Mouse (Mus musculus): ENCODE data around the gene Meis1. TPM values are rescaled to one million over a fixed set of nuclear protein-coding genes. Genes with fewer than 3 reads are reported as not detected.

The Meis1 gene
- polyA plus RNA-seq, 1 experiment from 2014 or later: 46.3 TPM

DNA sequence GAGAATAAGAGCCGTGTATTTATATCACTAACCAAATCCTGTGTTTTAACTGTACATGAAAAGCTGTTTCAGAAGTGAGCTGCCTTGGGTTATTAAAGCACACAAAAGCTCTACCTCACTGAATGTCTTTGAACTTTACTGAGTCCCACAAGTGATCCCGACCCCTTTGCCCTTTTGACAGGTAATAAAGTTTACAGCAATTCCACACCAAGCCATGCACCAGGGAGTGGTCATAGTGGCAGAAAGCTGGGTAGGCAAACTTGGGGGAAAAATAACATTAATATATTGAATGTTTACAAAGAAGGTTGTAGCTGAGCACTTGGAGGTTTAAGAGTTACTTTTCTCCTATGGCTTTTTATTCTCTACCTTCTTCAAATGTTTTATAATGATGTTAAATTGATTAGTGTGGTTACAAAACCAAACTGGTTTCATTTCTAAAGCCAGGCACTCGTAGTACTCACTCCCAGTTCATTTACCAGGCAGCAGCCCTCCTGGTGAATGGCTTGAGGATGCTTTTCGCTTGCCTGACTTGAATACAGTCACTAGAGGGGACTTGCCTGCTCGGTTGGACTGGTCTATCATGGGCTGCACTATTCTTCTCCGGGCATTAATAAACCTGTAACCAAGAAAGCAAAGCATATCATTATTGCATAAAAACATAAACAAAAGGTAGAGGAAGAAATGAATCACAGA is 133.6 kb downstream of the Meis1 start:
- Histone ChIP-seq H3K36me3 (ENCODE audit: control insufficient read depth, insufficient read depth, low read length) (no peaks in the 10 kb centered on the region; the same call in 1 of the 2 replicates), H3K9me3 (ENCODE audit: control insufficient read depth, low read length) (no peaks in the 10 kb centered on the region), H3K4me3 (ENCODE audit: low read depth, low read length) (no peak overlapping the region), H3K4me1 (ENCODE audit: control insufficient read depth, insufficient read depth, low read length) (peaks cover 8% of the 10 kb centered on the region; the same call in 1 of the 2 replicates), H3K27ac (replicated peaks; ENCODE audit: low read depth, low read length) (no peak overlapping the region; the same call in 1 of the 2 replicates), H3K4me2 (ENCODE audit: low read depth, low read length) (no peak overlapping the region), H3K27me3 (replicated peaks; ENCODE audit: control insufficient read depth, insufficient read depth, low read length) (no peaks in the 10 kb centered on the region), H3K9ac (ENCODE audit: low read depth, low read length) (no peak overlapping the region)
- DNase-seq (ENCODE audit: low spot score): no peak
- 41% methylated on average over 6 of the region's 6 CpGs for WGBS
- ATAC-seq (ENCODE audit: low read depth): 0 out of 2 replicates have a peak, but pooled peaks have one; percentile 24

DNA sequence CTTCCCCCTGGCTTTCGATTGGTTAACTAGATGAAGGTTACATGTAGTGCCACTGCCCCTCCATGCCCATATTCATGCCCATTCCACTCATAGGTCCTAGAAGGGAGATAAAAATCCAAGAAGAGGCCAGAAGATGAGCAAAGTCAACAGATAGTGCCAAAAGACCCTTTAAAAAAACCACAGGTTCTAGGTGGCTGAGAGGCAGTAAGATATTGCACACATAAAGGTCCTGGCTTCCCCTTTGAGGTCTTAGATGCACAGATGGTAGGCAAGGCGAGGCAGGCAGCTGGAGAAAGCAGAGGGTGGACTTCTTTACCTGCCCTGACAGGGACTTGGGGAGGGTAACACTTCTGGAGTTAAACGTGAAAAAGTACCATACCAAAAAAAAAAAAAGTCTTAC is 134.8 kb downstream of the Meis1 start:
- H3K4me2 ChIP-seq (ENCODE audit: low read depth, low read length): no peak overlapping the region
- DNase-seq (ENCODE audit: low spot score): no peak
- H3K36me3 ChIP-seq (ENCODE audit: control insufficient read depth, insufficient read depth, low read length): no peaks in the 10 kb centered on the region; the same call in 1 of the 2 replicates
- no peak overlapping the region; the same call in 1 of the 2 replicates for H3K27ac ChIP-seq (replicated peaks; ENCODE audit: low read depth, low read length)
- WGBS: 55% methylated on average over 3 of the region's 3 CpGs
- no peak for ATAC-seq (ENCODE audit: low read depth)
- H3K9me3 ChIP-seq (ENCODE audit: control insufficient read depth, low read length): no peaks in the 10 kb centered on the region
- H3K9ac ChIP-seq (ENCODE audit: low read depth, low read length): no peak overlapping the region
- no peak overlapping the region for H3K4me3 ChIP-seq (ENCODE audit: low read depth, low read length)
- H3K4me1 ChIP-seq (ENCODE audit: control insufficient read depth, insufficient read depth, low read length): peaks cover 8% of the 10 kb centered on the region; the same call in 1 of the 2 replicates
- H3K27me3 ChIP-seq (replicated peaks; ENCODE audit: control insufficient read depth, insufficient read depth, low read length): no peaks in the 10 kb centered on the region

GRCm38 (mm10) chr11:18883507-18883881 is 135.3 kb downstream of the Meis1 start:
- H3K27ac ChIP-seq (replicated peaks; ENCODE audit: low read depth, low read length): no peak overlapping the region; the same call in 1 of the 2 replicates
- WGBS: 28% methylated on average over 2 of the region's 2 CpGs
- H3K4me1 ChIP-seq (ENCODE audit: control insufficient read depth, insufficient read depth, low read length): peaks cover 8% of the 10 kb centered on the region; the same call in 1 of the 2 replicates
- H3K27me3 ChIP-seq (replicated peaks; ENCODE audit: control insufficient read depth, insufficient read depth, low read length): no peaks in the 10 kb centered on the region
- no peaks in the 10 kb centered on the region; the same call in 1 of the 2 replicates for H3K36me3 ChIP-seq (ENCODE audit: control insufficient read depth, insufficient read depth, low read length)
- ATAC-seq (ENCODE audit: low read depth) (peak; percentile 69; the same call in 1 of the 2 replicates), DNase-seq (ENCODE audit: low spot score) (peak; percentile 79)
- no peaks in the 10 kb centered on the region for H3K9me3 ChIP-seq (ENCODE audit: control insufficient read depth, low read length)
- H3K4me3 ChIP-seq (ENCODE audit: low read depth, low read length): no peak overlapping the region
- H3K4me2 ChIP-seq (ENCODE audit: low read depth, low read length): no peak overlapping the region
- no peak overlapping the region for H3K9ac ChIP-seq (ENCODE audit: low read depth, low read length)

GRCm38 (mm10) chr11:18882747-18883506 is 135.9 kb downstream of the Meis1 start:
- 65% methylated on average over 3 of the region's 3 CpGs for WGBS
- Histone ChIP-seq H3K27me3 (replicated peaks; ENCODE audit: control insufficient read depth, insufficient read depth, low read length) (no peaks in the 10 kb centered on the region), H3K4me3 (ENCODE audit: low read depth, low read length) (no peak overlapping the region), H3K9me3 (ENCODE audit: control insufficient read depth, low read length) (no peaks in the 10 kb centered on the region), H3K27ac (replicated peaks; ENCODE audit: low read depth, low read length) (no peak overlapping the region), H3K9ac (ENCODE audit: low read depth, low read length) (no peak overlapping the region), H3K4me2 (ENCODE audit: low read depth, low read length) (no peak overlapping the region), H3K36me3 (ENCODE audit: control insufficient read depth, insufficient read depth, low read length) (no peaks in the 10 kb centered on the region; the same call in 1 of the 2 replicates), H3K4me1 (ENCODE audit: control insufficient read depth, insufficient read depth, low read length) (peaks cover 8% of the 10 kb centered on the region; the same call in 1 of the 2 replicates)
- DNase-seq (ENCODE audit: low spot score) (no peak), ATAC-seq (ENCODE audit: low read depth) (no peak; the same call in 1 of the 2 replicates)

GRCm38 (mm10) chr11:18882315-18882714 is 136.5 kb downstream of the Meis1 start:
- DNase-seq (ENCODE audit: low spot score) (peak; percentile 38), ATAC-seq (ENCODE audit: low read depth) (no peak)
- H3K4me3 ChIP-seq (ENCODE audit: low read depth, low read length): no peak overlapping the region
- H3K27me3 ChIP-seq (replicated peaks; ENCODE audit: control insufficient read depth, insufficient read depth, low read length): no peaks in the 10 kb centered on the region
- no peak overlapping the region for H3K9ac ChIP-seq (ENCODE audit: low read depth, low read length)
- no peaks in the 10 kb centered on the region for H3K9me3 ChIP-seq (ENCODE audit: control insufficient read depth, low read length)
- no peak overlapping the region for H3K27ac ChIP-seq (replicated peaks; ENCODE audit: low read depth, low read length)
- H3K36me3 ChIP-seq (ENCODE audit: control insufficient read depth, insufficient read depth, low read length): no peaks in the 10 kb centered on the region; the same call in 1 of the 2 replicates
- peaks cover 8% of the 10 kb centered on the region; the same call in 1 of the 2 replicates for H3K4me1 ChIP-seq (ENCODE audit: control insufficient read depth, insufficient read depth, low read length)
- WGBS: 84% methylated on average over 5 of the region's 5 CpGs
- no peak overlapping the region for H3K4me2 ChIP-seq (ENCODE audit: low read depth, low read length)

GRCm38 (mm10) chr11:18880806-18881205 is 138.0 kb downstream of the Meis1 start:
- no peak overlapping the region for H3K4me3 ChIP-seq (ENCODE audit: low read depth, low read length)
- 62% methylated on average over 5 of the region's 5 CpGs for WGBS
- no peak overlapping the region for H3K9ac ChIP-seq (ENCODE audit: low read depth, low read length)
- no peaks in the 10 kb centered on the region; the same call in 1 of the 2 replicates for H3K36me3 ChIP-seq (ENCODE audit: control insufficient read depth, insufficient read depth, low read length)
- ATAC-seq (ENCODE audit: low read depth) (no peak), DNase-seq (ENCODE audit: low spot score) (no peak)
- H3K27ac ChIP-seq (replicated peaks; ENCODE audit: low read depth, low read length): no peak overlapping the region
- peaks cover 8% of the 10 kb centered on the region; the same call in 1 of the 2 replicates for H3K4me1 ChIP-seq (ENCODE audit: control insufficient read depth, insufficient read depth, low read length)
- H3K4me2 ChIP-seq (ENCODE audit: low read depth, low read length): no peak overlapping the region
- no peaks in the 10 kb centered on the region for H3K9me3 ChIP-seq (ENCODE audit: control insufficient read depth, low read length)
- peaks cover 8% of the 10 kb centered on the region; the same call in 1 of the 2 replicates for H3K27me3 ChIP-seq (replicated peaks; ENCODE audit: control insufficient read depth, insufficient read depth, low read length)

DNA sequence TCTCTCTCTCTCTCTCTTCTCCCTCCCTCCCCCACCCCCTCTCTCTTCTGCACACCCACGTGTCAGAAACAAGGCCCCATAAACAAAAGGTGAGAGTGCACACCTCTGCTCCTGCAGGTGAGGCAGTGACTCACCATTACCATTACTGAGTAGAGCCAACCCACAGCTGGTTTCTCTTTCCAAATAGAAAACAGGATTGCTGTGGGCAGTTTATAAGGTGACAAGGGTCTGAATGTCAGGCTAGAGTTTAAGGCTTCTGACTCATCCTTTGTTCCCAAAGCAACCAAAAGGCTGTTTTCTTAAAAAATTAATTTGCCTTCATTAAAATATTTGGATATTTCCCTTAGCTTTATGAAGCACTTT is 139.3 kb downstream of the Meis1 start:
- H3K4me1 ChIP-seq (ENCODE audit: control insufficient read depth, insufficient read depth, low read length): peaks cover 14% of the 10 kb centered on the region
- no peak for ATAC-seq (ENCODE audit: low read depth)
- no peak overlapping the region for H3K27ac ChIP-seq (replicated peaks; ENCODE audit: low read depth, low read length)
- no peak overlapping the region for H3K4me3 ChIP-seq (ENCODE audit: low read depth, low read length)
- no peaks in the 10 kb centered on the region for H3K9me3 ChIP-seq (ENCODE audit: control insufficient read depth, low read length)
- WGBS: 8% methylated on average over 1 of the region's 1 CpGs
- no peak for DNase-seq (ENCODE audit: low spot score)
- no peak overlapping the region for H3K9ac ChIP-seq (ENCODE audit: low read depth, low read length)
- H3K36me3 ChIP-seq (ENCODE audit: control insufficient read depth, insufficient read depth, low read length): no peaks in the 10 kb centered on the region
- peak overlapping the region; percentile 82 for H3K4me2 ChIP-seq (ENCODE audit: low read depth, low read length)
- peaks cover 21% of the 10 kb centered on the region for H3K27me3 ChIP-seq (replicated peaks; ENCODE audit: control insufficient read depth, insufficient read depth, low read length)

GRCm38 (mm10) chr11:18878748-18879455 is 139.9 kb downstream of the Meis1 start:
- H3K27me3 ChIP-seq (replicated peaks; ENCODE audit: control insufficient read depth, insufficient read depth, low read length): peaks cover 26% of the 10 kb centered on the region
- peak overlapping the region; percentile 82 for H3K4me2 ChIP-seq (ENCODE audit: low read depth, low read length)
- H3K4me3 ChIP-seq (ENCODE audit: low read depth, low read length): peak overlapping the region; percentile 42
- H3K9ac ChIP-seq (ENCODE audit: low read depth, low read length): peak overlapping the region; percentile 64
- peaks cover 11% of the 10 kb centered on the region for H3K4me1 ChIP-seq (ENCODE audit: control insufficient read depth, insufficient read depth, low read length)
- peak overlapping the region; percentile 85; the same call in 1 of the 2 replicates for H3K27ac ChIP-seq (replicated peaks; ENCODE audit: low read depth, low read length)
- no peaks in the 10 kb centered on the region for H3K9me3 ChIP-seq (ENCODE audit: control insufficient read depth, low read length)
- no peaks in the 10 kb centered on the region for H3K36me3 ChIP-seq (ENCODE audit: control insufficient read depth, insufficient read depth, low read length)
- ATAC-seq (ENCODE audit: low read depth) (no peak), DNase-seq (ENCODE audit: low spot score) (peak; percentile 41)
- 4% methylated on average over 13 of the region's 13 CpGs for WGBS

Data from embryonic facial prominence, embryonic 14.5 days (tissue).